Mouse (Mus musculus) cerebral cortex, adult 2 months (tissue): Measurements from ENCODE around the gene Hspb2.

Experiments
- WGBS: fragments of 180-500 bp; shearing (Covaris S2); methylation state at CpG from one replicate; pipeline ENCODE4 v1.1.7; 2018; 5-methylcytosine and 5-hydroxymethylcytosine counted together

The Hspb2 gene

DNA sequence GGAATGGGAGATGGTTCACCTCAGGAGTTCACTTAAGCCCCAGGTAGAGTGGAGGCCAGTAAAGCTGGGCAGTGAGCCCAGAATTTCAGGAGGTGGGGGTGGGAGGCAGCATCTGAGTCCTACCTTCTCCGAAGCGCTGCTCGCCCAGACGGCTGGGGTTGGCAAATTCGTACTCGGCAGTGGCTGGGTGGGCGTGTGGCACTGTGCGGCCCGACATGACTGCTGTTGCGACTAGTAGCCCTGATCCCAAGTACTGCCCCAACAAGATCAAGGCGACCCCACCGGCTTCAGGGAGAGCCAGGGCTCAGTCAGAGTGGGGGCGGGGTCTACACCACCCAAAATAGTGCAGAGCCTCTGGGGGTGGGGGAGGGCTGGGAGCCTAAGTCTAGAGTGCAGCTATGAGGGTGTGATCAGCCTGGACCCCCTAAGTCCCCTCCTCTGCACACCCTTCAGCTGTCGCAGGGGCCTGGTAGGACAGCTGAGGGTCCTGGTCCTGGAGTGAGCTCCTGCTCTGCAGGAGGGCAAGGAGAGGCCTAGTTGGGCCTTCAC lies at the start of gene Hspb2:
Gene Hspb2 (minus strand): TSS at position 301 of the 549 bp plus-strand sequence.
- 54% methylated on average over 14 of the region's 14 CpGs for WGBS

DNA sequence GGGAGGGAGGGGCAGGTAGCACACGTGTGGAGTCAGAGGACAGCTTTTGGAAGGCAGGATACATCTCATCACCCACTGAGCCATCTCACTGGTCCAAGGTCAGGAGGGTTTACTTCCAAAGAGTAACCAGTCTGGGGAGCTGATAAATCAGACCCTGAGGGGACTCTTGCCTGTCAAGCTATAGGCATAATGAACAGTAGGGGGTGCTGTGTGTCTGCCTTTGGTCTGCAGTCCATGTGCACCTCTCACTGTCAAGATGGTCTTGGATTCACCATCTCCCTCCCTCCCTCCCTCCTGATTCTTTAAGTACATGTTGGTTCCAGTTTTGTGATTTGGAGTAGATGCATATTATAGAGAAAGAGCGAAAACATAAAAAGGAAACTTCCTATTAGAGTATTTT lies 48.8 kb upstream of the Hspb2 start:
- WGBS, result 46% methylated on average over 2 of the region's 2 CpGs

DNA sequence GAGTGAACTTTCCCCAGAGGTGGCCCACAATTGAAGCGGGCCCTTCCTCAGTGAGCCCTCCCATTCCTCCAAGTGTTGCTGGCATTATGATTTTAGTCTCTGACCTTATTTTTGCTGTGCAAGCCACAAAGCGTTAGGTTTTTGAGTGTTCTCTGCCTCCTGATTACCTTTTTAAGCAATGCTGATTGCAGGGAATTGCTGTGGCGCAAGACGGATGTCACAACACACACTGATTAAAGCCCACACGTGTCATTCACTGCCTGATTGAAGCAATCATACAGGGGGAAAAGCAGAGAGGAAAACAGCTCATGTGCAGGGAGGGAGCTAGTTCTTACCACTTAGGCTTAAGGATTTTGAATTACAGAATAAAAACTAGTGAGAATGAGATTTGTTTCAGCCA lies 46.2 kb upstream of the Hspb2 start:
- 74% methylated on average over 5 of the region's 5 CpGs for WGBS

DNA sequence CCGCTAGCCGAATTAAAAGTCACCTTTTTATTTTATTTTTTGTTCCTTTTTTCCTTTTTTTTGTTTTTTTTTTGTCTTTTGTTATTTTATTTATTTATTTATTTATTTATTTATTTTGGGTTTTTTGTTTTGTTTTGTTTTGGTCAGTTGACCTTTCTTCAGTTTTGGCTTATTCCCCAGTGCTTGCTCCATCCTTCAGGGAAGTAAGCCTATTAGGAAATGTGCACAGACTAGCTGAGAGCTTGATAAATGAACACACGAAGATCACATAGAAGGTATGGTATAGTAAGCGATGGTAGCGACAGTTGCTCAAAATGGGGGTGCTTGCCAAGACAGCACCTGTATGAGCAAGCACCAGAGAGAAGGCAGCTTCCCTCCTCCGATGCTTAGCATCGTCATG lies 45.5 kb upstream of the Hspb2 start:
- 96% methylated on average over 7 of the region's 7 CpGs for WGBS

DNA sequence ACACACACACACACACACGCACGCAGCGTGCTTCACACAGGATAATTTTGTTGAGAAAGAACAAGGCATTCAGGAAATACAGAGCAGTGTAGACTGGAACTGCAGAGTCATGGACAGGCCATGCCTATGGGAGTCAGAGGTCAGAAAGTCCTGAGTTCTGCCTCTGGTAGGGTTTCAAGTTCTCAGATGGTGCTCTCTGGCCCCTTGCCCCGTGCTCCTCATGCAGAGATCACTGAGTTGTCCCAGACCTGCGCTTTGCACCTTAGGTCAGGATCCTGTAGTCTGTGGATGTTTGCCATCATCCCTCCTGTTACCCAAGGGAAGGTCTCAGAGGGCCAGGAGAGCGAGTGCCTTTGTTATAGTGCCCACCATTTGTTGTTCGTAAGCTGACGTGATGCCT lies 44.6 kb upstream of the Hspb2 start:
- WGBS, result 93% methylated on average over 8 of the region's 8 CpGs

DNA sequence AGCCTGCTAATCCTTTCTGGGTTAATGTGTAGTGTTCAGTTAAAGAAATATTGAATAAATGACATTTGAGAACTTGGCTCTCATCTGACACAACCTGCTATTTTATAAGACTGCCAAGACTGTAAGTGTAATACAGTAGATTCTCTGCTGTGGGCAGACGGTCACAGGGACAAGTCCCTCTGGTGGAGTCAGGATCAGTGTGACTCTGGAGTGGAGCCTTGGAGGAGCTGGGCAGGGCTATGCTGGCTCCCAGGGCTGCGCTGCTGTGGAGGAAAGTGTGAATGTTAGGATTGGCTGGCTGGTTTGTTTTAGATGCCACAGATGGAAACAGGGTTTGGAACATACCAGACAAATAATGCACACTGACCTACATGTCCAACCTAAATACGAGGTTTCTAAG lies 43.1 kb upstream of the Hspb2 start:
- 64% methylated on average over 3 of the region's 3 CpGs for WGBS

DNA sequence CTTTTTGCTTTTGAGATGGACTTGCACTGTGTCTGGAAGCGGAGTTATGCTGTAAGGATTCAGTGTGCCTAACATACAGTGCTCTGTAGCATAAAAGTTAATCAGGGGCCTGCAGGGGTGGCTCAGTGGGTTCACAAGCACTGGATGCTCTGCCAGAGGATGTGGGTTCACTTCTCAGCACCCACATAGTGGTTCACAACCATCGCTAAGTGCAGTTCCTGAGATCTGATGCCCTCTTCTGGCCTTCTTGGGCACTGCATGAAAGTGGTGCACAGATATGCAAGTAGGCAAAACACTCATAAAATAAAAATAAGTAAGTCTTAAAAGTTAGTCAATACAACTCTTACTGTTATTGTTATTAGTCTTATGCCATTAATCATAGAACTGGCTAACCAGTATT lies 30.0 kb upstream of the Hspb2 start:
- 80% methylated on average over 2 of the region's 2 CpGs for WGBS

DNA sequence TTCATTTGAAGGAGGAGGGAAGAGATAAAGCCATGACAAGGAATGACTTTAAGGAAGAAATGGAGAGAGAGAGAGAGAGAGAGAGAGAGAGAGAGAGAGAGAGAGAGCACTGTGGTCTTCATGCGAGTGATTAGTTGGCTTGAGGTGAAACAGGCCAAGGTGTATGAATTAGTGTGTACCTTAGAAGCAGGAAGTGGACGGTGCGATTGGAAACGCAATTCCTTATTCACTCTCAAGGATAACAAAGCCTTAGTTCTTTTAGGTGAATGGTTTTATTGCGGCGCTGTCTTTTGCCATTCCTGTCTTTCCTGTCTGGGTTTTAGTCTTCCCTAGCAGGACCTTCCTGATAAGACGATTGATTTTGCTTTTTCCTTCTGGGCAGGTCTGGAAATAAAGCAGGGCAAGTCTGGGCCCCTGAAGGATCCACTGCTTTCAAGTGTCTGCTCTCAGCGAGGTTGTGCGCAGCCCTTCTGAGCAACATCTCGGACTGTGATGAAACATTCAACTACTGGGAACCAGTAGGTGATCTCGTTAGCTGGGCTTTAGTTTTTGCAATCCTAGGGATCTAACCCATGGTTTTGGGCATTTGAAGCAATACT lies 24.1 kb upstream of the Hspb2 start:
- WGBS, result 66% methylated on average over 11 of the region's 11 CpGs

DNA sequence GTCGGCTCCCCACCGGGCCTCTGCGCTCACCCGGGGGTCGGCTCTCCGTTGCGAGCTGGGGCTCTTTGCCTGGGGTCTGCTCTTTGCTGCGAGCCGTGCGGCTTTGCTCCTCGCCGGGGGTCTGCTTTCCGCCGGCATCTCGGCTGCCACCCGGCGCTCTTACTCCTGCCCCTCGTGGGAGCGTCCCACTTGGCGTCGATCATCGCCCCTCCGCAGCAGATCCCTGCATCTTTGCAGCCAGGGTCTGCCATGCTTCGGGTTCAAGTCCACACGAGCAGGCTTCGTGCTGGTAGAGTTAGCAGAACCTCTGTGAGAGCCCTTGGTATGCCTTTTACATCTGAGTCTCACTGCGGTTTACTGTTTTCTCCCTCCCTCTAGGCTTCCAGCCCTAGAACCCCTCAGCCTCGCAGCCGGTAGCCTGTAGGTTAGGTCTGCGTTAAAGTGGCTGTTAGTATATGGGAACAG lies 23.5 kb upstream of the Hspb2 start:
- WGBS, result under 1% methylated on average over 30 of the region's 30 CpGs

DNA sequence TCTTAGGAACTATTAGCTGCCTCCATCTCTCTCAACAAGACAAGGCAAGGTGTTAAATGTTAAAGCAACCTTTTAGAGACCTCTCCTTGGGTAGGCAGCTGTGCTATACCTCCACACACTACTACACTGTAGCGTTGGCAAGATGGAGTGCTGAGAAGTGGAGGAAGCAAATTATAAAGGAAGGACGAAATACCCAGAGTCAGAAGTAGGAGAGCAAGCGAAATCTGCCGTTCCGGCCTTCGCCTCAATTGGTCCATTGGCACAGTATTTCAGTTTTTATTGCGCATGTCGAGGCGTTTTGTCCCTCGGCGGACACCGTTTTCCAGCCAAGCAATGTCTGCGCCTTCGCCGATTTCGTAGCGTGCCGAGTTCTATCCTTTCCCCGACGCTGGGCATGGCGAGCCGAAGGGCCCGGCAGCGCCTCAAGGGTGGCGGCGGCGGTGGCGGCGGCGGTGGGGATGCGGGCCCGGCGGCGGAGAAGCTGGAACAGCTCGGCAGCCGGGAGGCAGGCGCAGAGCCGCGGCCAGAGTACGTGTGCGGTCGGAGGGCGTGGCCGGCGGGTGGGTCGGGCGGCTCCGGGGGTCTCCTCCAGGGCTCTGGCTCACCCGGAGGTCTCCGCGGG lies 22.9 kb upstream of the Hspb2 start, which contains the start of the genes Alg9 and 1110032A03Rik:
Gene Alg9 (plus strand): TSS at position 29 of the 622 bp plus-strand sequence.
Gene 1110032A03Rik (minus strand): TSS at position 530 of the 622 bp plus-strand sequence.
- WGBS, result 2% methylated on average over 46 of the region's 51 CpGs

DNA sequence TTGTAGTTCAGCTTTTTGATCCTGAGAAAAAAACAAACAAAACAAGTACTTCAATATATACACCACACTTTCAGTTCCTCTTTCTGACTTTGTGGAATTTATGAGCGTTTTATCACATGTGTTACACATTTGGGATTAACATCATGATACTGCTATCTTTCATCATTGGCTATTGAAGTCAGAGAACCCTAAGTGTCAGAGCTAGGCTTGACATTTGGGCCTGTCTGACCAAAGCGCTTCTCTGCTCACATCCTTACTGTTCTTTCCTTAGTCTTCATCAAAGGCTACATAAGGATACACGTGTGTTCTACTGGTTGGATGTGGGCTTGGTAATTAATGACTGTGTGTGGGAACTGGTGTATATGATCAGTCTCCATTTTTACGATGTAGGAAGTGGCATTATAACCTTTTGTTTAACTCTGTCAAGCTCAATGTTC lies 21.9 kb upstream of the Hspb2 start:
- WGBS, result 54% methylated on average over 4 of the region's 4 CpGs

DNA sequence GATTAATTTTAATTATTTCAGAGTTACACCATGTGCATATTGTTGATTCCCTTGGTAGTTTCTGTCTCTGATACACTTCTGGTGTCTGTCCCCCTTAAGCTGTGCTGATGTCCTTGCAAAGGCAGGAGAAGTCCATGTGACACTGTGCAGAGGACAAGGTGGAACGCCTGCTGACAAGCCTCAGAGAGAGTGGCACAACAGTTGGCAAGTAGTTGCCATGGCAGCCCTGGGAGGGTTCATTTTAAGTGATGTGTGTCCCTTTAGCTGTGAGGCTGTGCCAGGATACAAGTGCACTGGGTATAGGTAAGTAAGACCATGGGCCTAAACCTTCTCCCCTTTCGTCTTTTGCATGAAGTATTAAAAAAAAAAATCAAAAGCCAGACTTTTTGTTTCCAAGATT lies 17.9 kb upstream of the Hspb2 start:
- WGBS, result 81% methylated on average over 2 of the region's 2 CpGs

DNA sequence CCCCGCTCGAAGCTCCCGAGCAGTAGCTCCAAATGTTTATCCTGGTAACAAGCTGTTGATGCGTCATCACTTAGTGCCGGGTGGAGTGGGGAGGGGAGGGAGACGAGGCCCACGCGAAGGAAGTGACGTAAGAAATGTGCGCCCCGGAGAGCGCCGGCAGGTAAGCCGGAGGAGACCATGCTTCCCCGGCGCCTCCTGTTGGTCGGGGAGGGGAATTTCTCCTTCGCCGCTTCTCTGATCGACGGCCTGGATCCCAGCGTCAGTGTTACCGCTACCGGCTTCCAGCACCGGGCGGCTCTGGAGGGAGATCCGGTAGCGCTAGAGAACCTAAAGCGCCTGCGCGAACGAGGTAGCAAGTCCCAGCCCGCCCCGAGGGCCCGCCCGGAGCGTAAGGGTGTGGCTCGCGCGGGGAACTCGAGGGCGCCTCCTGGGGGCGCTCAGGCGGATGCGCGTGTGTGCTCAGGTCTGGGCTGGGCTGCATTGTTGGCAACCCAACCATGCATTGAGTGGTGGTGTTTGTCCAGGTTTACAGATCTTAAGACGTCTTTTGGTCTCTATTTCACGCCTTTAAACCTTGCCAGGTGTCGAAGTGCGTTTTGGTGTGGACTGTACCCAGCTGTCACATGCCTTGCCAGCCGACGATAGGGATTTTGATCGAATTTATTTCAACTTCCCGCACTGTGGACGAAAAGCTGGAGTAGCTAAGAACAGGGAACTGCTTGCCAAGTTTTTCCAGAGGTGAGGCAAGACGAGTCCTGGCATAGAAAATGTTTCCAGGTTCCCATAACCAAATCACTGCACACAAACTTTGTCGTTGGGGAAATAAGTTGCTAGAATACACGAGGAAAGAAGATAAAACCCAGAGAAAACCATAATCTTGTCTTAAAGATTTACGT lies 16.2 kb upstream of the Hspb2 start, which contains the start of gene Fdxacb1:
Gene Fdxacb1 (plus strand): TSS at position 130 of the 896 bp plus-strand sequence.
- WGBS, result 2% methylated on average over 59 of the region's 59 CpGs

DNA sequence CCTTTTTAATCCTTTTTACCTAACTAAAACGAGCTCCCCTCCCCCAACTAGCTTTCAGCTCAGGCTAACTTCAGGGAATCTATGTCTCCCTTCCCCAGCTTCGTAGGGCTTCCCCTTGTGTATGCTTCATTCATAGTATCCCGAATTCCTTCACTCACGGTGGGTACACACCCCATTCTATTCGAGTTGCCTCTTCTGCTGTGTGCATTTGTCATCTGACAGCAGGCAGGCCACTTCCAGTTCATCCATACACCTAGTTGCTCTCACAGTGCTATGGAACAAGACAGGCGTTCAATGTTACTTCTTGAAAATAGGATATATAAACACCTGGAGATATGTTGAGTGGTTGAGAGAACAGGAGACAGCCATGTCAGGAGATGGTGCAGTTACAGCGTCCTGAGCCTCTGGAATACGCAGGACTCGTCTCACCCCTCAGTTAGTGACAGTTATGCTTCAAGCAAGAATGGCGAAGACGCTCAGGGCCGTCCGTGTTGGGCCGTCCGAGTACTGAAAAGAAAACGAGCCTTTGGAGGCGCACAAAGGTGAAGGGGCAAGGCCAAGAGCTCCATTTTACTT lies 15.5 kb upstream of the Hspb2 start:
- 3% methylated on average over 17 of the region's 17 CpGs for WGBS

DNA sequence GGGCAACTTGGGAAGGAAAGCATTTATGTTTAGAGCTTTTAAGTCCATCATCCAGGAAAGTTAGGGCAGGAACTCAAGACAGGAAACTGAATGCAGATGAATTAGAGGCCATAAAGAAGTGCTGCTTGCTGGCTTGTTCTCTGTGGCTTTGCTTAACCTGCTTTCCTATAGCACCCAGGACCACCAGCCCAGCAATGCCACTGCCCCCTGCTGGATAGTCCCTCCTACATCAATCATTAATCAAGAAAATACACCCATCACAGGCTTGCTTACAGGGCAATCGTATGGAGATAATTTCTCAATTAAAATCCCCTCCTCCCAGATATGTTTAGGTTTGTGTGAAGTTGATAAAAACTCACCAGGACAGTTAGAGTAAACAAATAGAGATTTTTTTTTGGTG lies 11.2 kb upstream of the Hspb2 start:
- 81% methylated on average over 1 of the region's 1 CpGs for WGBS

DNA sequence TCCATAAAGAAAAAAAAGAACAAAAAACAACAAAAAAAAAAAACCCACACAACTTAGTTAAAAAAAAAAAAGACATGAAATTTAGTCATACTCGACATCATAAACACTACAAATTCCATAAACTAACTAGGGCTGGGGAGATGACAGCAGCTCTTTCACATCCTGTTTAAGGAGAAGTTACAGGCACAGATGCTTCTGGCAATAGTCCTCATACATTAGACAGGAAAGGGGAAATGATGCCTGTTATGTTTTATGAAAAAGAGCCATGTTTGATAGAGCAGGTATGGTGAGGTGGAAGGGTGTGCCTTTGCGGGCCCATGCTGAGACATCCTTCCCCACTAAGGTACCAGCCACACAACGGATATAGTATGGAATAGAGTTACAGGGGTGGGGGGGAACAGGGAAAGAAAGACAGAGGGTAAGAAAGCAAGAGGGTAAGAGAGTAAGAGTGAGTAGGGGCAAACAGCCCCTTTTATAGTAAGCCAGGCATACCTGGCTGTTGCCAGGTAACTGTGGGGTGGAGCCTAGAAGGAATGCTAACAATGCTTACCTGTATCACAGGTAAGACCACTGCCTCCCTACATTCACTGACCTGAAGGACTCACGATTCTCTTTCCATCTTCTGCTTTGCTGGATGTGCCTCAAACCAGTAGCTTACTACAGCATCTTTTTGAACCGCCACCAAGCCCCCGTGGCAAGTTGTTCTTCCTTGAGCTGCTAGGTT lies 9.5 kb upstream of the Hspb2 start:
- 60% methylated on average over 6 of the region's 6 CpGs for WGBS

DNA sequence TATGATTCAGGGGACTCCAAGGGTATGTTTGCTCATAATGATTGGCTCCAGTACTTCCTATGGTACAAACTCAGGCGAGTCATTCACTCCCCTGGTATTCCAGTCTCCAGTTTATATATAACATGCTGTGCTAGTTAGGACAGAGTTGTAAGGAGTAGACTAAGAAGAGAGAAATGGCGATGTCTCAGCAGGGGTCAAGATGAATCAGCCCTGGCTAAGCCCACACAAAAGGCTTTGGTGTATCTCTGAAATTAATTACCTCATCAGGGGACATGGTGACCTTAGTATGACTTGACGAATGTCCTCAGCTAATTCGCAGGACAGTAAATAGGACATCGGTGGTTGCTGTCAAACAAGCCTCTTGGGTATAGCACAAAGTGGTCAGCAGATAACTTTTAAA lies 4.6 kb upstream of the Hspb2 start:
- WGBS, result 64% methylated on average over 5 of the region's 5 CpGs

DNA sequence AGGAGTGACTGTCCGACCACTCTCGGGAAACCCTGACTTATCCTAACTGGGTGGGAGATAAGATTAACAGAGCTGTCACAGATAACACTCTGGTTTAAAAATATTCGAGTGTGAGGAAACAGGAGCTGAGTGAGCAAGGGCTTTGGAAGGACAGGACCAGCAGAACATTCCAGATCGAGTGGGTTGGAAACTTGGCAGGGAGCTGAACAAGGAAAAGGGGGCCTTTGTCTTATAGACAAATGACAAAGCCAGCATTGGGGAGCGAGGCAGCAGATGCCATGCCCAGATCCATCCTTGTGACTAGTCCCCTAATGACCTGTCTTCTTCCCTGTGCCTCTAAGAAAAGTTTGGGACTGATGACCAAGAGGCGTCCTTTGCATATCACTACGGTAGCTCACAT lies 1.8 kb upstream of the Hspb2 start:
- 31% methylated on average over 7 of the region's 7 CpGs for WGBS

DNA sequence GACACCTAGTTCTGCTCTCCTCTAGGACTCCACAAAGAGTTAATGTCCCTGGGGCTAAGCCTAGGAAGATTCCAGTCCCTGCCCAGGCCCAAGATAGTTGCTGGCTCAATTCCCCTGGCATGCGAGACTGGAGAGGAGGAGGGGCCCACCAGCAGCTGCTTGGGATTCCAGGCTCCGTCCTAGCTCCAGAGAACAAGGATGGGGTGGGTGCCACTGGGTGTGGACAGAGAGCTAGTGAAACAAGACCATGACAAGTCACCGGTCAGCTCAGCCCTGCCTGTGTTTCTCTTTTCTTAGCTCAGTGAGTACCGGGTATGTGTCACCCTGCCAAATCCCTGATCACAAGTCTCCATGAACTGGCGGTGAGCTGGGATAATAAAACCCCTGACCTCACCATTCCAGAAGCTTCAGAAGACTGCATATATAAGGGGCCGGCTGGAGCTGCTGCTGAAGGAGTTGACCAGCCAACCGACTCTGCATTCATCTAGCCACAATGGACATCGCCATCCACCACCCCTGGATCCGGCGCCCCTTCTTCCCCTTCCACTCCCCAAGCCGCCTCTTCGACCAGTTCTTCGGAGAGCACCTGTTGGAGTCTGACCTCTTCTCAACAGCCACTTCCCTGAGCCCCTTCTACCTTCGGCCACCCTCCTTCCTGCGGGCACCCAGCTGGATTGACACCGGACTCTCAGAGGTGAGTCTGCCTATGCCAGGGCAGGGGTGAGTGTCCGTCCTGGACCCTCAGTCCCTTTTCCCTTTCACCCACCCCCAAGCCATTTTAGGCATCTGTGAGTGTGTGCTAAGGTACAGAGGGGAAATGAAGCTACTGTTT lies 846 bp upstream of the Hspb2 start:
- 46% methylated on average over 17 of the region's 17 CpGs for WGBS

DNA sequence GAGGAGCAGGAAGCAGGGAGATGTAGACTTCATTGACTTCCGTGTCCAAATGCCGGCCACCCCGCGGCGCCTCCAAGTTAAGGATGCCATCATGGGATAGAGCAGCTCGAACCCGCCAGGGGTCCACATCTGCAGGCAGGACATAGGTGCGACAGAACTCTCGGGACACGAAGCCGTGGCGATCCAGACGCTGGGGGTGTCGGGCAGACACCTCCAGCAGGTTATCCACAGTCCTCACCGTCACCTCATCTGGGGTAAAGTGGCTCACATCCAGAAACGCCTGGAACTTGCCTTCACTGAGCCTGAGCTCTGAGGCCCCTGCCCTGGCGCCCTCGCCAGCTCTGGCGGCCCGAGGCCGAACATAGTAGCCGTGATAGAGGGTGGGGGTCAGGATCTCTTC lies 831 bp downstream of the Hspb2 start, which contains the start of gene Cryab:
Gene Cryab (plus strand): TSS at position 3 of the 400 bp plus-strand sequence.
- WGBS, result 79% methylated on average over 22 of the region's 22 CpGs
